Mouse (Mus musculus) lung, postnatal 0 days (tissue): ENCODE measurements around the gene Plaur. TPM values are rescaled to one million over a fixed set of nuclear protein-coding genes. Genes with fewer than 3 reads are reported as not detected.

Experiments
- ATAC-seq: fragments of 200-750 bp; cut with Nextera tagmentation; 2 replicates; pipeline ENCODE4 v1.8.0; 2017; ENCODE audit warnings: moderate library complexity
- DNase-seq: peaks from one replicate; pipeline ENCODE4 v3.0.0-alpha.2; 2016; ENCODE audit warnings: low spot score
- H3K27ac ChIP-seq: fragments of 300-500 bp; sonication (generic); 2 replicates; pipeline ENCODE4 v1.5.1; 2014; ENCODE audit warnings: antibody characterized with exemption, mild to moderate bottlenecking, low read length, mixed read lengths
- H3K27me3 ChIP-seq: fragments of 300-500 bp; sonication (generic); replicated peaks from 2 replicates; pipeline ENCODE4 v1.6.1; 2014; ENCODE audit warnings: low read length, mixed read lengths; ENCODE audit not compliant: insufficient read depth
- H3K36me3 ChIP-seq: fragments of 300-500 bp; sonication (generic); 2 replicates; pipeline ENCODE4 v1.6.1; 2014; ENCODE audit warnings: low read length, mixed read lengths; ENCODE audit not compliant: insufficient read depth
- H3K4me1 ChIP-seq: fragments of 300-500 bp; sonication (generic); 2 replicates; pipeline ENCODE4 v1.6.1; 2014; ENCODE audit warnings: antibody characterized with exemption, low read depth, low read length, mixed read lengths; ENCODE audit not compliant: insufficient read depth
- H3K4me2 ChIP-seq: fragments of 300-500 bp; sonication (generic); replicated peaks from 2 replicates; pipeline ENCODE4 v1.6.1; 2014; ENCODE audit warnings: low read depth, mild to moderate bottlenecking, low read length, moderate library complexity, mixed read lengths
- H3K4me3 ChIP-seq: fragments of 300-500 bp; sonication (generic); 2 replicates; pipeline ENCODE4 v1.5.1; 2014; ENCODE audit warnings: low read depth, low read length
- H3K9ac ChIP-seq: fragments of 300-500 bp; sonication (generic); replicated peaks from 2 replicates; pipeline ENCODE4 v1.6.1; 2014; ENCODE audit warnings: low read depth, mild to moderate bottlenecking
- H3K9me3 ChIP-seq: fragments of 300-500 bp; sonication (generic); 2 replicates; pipeline ENCODE4 v1.6.1; 2016; ENCODE audit warnings: low read length, mixed read lengths
- CTCF ChIP-seq: IDR thresholded peaks from 2 replicates; pipeline ENCODE4 v1.5.1; 2016; ENCODE audit warnings: antibody characterized with exemption, mild to moderate bottlenecking
- EP300 ChIP-seq: IDR thresholded peaks from 2 replicates; pipeline ENCODE4 v1.6.1; 2016; ENCODE audit warnings: antibody characterized with exemption, mild to moderate bottlenecking, control low read depth
- WGBS: fragments of 180-500 bp; shearing (Covaris S2); extraction: QIAGEN DNeasy Blood & Tissue Kit; methylation state at CpG from one replicate; pipeline ENCODE4 v1.1.7; 2014; 5-methylcytosine and 5-hydroxymethylcytosine counted together
- polyA plus RNA-seq: library from polyadenylated mRNA; unstranded; fragments of >200 nt; fragmentation: Nextera tagmentation; extraction: Ambion mirVana; gene quantifications from 2 replicates; pipeline ENCODE4 v1.2.1, GENCODE M21; 2015

The Plaur gene
- polyA plus RNA-seq, 1 experiment from 2014 or later = 72.0 TPM

DNA sequence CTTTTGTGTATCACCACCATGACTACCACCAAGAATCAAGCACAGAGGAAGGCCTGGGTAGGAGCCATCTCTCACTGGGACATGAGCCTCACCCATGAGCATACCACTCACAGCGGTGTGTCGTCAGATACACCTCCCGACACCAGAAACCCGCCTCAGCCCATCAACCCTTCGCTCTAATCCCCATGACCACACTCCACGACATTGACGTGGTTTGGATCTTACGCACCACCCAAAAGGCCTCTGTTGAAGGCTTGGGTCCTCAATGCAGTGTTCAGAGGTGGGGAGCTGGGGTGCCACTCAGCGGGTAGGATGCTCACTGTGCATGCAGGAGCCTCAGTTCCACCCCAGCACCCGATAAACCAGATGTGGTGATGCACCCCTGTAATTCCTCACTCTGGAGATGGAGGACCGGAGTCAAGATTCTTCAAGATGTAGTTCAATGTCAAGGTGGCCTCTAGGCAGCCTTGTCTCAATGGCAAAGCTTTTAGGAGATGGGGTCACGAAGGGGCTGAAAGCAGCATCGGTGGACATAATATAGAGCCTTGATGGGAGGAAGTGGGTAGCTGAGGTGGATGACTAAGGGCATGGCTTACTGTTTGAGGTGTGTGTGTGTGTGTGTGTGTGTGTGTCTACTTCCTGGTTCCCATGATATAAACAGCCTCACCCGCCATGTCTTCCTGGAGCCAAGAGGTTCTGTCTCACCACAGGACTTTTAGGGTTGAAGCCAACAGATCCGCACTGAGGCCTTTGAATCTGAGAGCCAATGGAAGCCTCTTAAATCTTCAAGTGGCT lies 31.5 kb upstream of the Plaur start:
- WGBS = 87% methylated on average over 15 of the region's 15 CpGs
- DNase-seq = no peak

GRCm38 (mm10) chr7:24431713-24432112 lies 30.6 kb upstream of the Plaur start:
- no peak for DNase-seq
- WGBS = 27% methylated on average over 11 of the region's 11 CpGs
- Histone ChIP-seq H3K9ac (no peak overlapping the region), H3K4me1 (no peaks in the 10 kb centered on the region), H3K4me3 (no peak overlapping the region), H3K36me3 (no peaks in the 10 kb centered on the region), H3K27me3 (0 out of 2 replicates have a peak, but pooled peaks cover 5% of the 10 kb centered on the region), H3K9me3 (no peaks in the 10 kb centered on the region), H3K4me2 (no peak overlapping the region), H3K27ac (no peak overlapping the region)
- no peak for TF ChIP-seq CTCF
- no peak for TF ChIP-seq EP300
- no peak for ATAC-seq

More for the DNA sequence above, 31.5 kb upstream of the Plaur start:
- Histone ChIP-seq H3K9ac (no peak overlapping the region), H3K36me3 (no peaks in the 10 kb centered on the region), H3K4me3 (no peak overlapping the region), H3K4me1 (no peaks in the 10 kb centered on the region), H3K9me3 (no peaks in the 10 kb centered on the region), H3K4me2 (no peak overlapping the region), H3K27me3 (0 out of 2 replicates have a peak, but pooled peaks cover 5% of the 10 kb centered on the region), H3K27ac (no peak overlapping the region)
- TF ChIP-seq CTCF = no peak
- TF ChIP-seq EP300 = no peak
- no peak for ATAC-seq

- Histone ChIP-seq H3K27ac (no peak overlapping the region), H3K36me3 (no peaks in the 10 kb centered on the region), H3K9me3 (no peaks in the 10 kb centered on the region), H3K4me3 (no peak overlapping the region), H3K9ac (no peak overlapping the region), H3K4me2 (no peak overlapping the region), H3K27me3 (0 out of 2 replicates have a peak, but pooled peaks cover 5% of the 10 kb centered on the region), H3K4me1 (no peaks in the 10 kb centered on the region)
- WGBS = 56% methylated on average over 5 of the region's 5 CpGs
- ATAC-seq (no peak), DNase-seq (no peak)
- no peak for TF ChIP-seq EP300
- TF ChIP-seq CTCF = no peak
Observed at GRCm38 (mm10) chr7:24435305-24435704, 27.0 kb upstream of the Plaur start.

GRCm38 (mm10) chr7:24437981-24438380 lies 24.3 kb upstream of the Plaur start:
- WGBS = 49% methylated on average over 10 of the region's 10 CpGs

GRCm38 (mm10) chr7:24439191-24439590 lies 23.1 kb upstream of the Plaur start:
- ATAC-seq = no peak
- WGBS = 76% methylated on average over 6 of the region's 6 CpGs

More at GRCm38 (mm10) chr7:24437981-24438380, 24.3 kb upstream of the Plaur start:
- Histone ChIP-seq H3K9ac (no peak overlapping the region), H3K4me3 (no peak overlapping the region), H3K9me3 (no peaks in the 10 kb centered on the region), H3K4me1 (no peaks in the 10 kb centered on the region), H3K27ac (no peak overlapping the region), H3K27me3 (0 out of 2 replicates have a peak, but pooled peaks cover 1% of the 10 kb centered on the region), H3K36me3 (no peaks in the 10 kb centered on the region), H3K4me2 (no peak overlapping the region)
- DNase-seq (peak; percentile 28), ATAC-seq (peak; percentile 36; the same call in 1 of the 2 replicates)
- TF ChIP-seq EP300 (no peak), CTCF (no peak)

DNA sequence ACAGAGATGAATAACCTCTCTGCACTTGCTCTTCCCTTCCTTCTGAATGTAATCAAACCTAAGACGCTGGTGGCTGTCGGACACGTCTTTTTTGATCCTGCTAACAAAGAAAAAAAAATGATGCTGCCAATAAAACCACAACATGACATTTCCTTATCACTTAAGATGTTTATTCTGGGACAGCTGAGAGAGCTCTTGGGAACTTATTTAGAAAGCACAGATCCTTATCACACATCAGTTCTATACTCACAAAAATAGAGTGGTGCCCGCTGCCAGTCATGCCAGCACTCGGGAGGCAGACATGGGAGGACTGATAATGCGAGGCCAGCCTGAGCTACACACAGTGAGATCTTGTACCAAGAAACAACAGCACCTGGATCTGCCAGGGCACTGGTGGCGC lies 22.4 kb upstream of the Plaur start:
- no peak overlapping the region for H3K4me2 ChIP-seq
- no peaks in the 10 kb centered on the region for H3K4me1 ChIP-seq
- no peaks in the 10 kb centered on the region for H3K27me3 ChIP-seq
- no peaks in the 10 kb centered on the region for H3K36me3 ChIP-seq
- no peak for ATAC-seq
- H3K4me3 ChIP-seq = no peak overlapping the region
- H3K9ac ChIP-seq = no peak overlapping the region
- WGBS = 41% methylated on average over 7 of the region's 7 CpGs
- no peak overlapping the region for H3K27ac ChIP-seq
- H3K9me3 ChIP-seq = no peaks in the 10 kb centered on the region
- no peak for DNase-seq
- TF ChIP-seq CTCF (no peak), EP300 (peak; percentile 18; the same call in 1 of the 2 replicates)

More at GRCm38 (mm10) chr7:24439191-24439590, 23.1 kb upstream of the Plaur start:
- Histone ChIP-seq H3K27me3 (no peaks in the 10 kb centered on the region), H3K9ac (no peak overlapping the region), H3K4me2 (no peak overlapping the region), H3K36me3 (no peaks in the 10 kb centered on the region), H3K4me1 (no peaks in the 10 kb centered on the region), H3K4me3 (no peak overlapping the region), H3K27ac (no peak overlapping the region), H3K9me3 (no peaks in the 10 kb centered on the region)
- no peak for TF ChIP-seq CTCF
- no peak for TF ChIP-seq EP300
- DNase-seq = no peak
